Mouse (Mus musculus): ENCODE measurements around the gene Atad2b. TPM values are rescaled to one million over a fixed set of nuclear protein-coding genes. Genes with fewer than 3 reads are reported as not detected.

The Atad2b gene
- polyA plus RNA-seq, 1 experiment from 2014 or later = 14.9 TPM

GRCm38 (mm10) chr12:5088639-5089038, 171.5 kb downstream of the Atad2b start:
- Histone ChIP-seq H3K9ac (no peak overlapping the region), H3K36me3 (peaks cover 53% of the 10 kb centered on the region), H3K4me3 (no peak overlapping the region), H3K27me3 (no peaks in the 10 kb centered on the region), H3K4me1 (peaks cover 6% of the 10 kb centered on the region; the same call in 1 of the 2 replicates), H3K4me2 (no peak overlapping the region), H3K9me3 (no peaks in the 10 kb centered on the region), H3K27ac (no peak overlapping the region)
- ATAC-seq (ENCODE audit: insufficient number of reproducible peaks, insufficient read depth, low FRiP score, low TSS enrichment, low read depth) = no peak
- 65% methylated on average over 1 of the region's 1 CpGs for WGBS

Other genes with a start within 250 kb of the Atad2b start
- 0.70 and 0.98 TPM in 2 replicates for gene Fam228a, start 178.9 kb upstream of the Atad2b start, polyA plus RNA-seq (2015; fragmentation: Nextera tagmentation; extraction: Ambion mirVana)
- gene Pfn4, start 148.3 kb upstream of the Atad2b start, polyA plus RNA-seq (2015; fragmentation: Nextera tagmentation; extraction: Ambion mirVana) = 5.3 and 6.1 TPM in 2 replicates
- 4.4 and 6.0 TPM in 2 replicates for gene Fam228b, start 148.1 kb upstream of the Atad2b start, polyA plus RNA-seq (2015; fragmentation: Nextera tagmentation; extraction: Ambion mirVana)
- 263 and 290 TPM in 2 replicates for gene Sf3b6, start 99.8 kb upstream of the Atad2b start, polyA plus RNA-seq (2015; fragmentation: Nextera tagmentation; extraction: Ambion mirVana)
- gene Fkbp1b, start 75.8 kb upstream of the Atad2b start, polyA plus RNA-seq (2015; fragmentation: Nextera tagmentation; extraction: Ambion mirVana) = 12.6 and 14.0 TPM in 2 replicates
- gene Wdcp, start 74.0 kb upstream of the Atad2b start, polyA plus RNA-seq (2015; fragmentation: Nextera tagmentation; extraction: Ambion mirVana) = 20.2 and 21.5 TPM in 2 replicates
- gene Mfsd2b, start 43.0 kb upstream of the Atad2b start, polyA plus RNA-seq (2015; fragmentation: Nextera tagmentation; extraction: Ambion mirVana) = 1.8 and 2.7 TPM in 2 replicates
- 22.0 and 28.6 TPM in 2 replicates for gene Ubxn2a, start 9.6 kb upstream of the Atad2b start, polyA plus RNA-seq (2015; fragmentation: Nextera tagmentation; extraction: Ambion mirVana)